Mouse (Mus musculus) liver, postnatal 0 days (tissue): ENCODE data around the gene Lhb. TPM values are rescaled to one million over a fixed set of nuclear protein-coding genes. Genes with fewer than 3 reads are reported as not detected.

Source experiments
- ATAC-seq: fragments of 200-750 bp; cut with Nextera tagmentation; 2 replicates; pipeline ENCODE4 v1.8.0; 2017; ENCODE audit warnings: mild to moderate bottlenecking, moderate library complexity
- DNase-seq: peaks from one replicate; pipeline ENCODE4 v3.0.0-alpha.2; 2016
- H3K27ac ChIP-seq: fragments of 300-500 bp; sonication (generic); 2 replicates; pipeline ENCODE4 v1.5.1; 2014; ENCODE audit warnings: antibody characterized with exemption, moderate library complexity, mild to moderate bottlenecking, low read depth
- H3K27me3 ChIP-seq: fragments of 300-500 bp; sonication (generic); 2 replicates; pipeline ENCODE4 v1.6.1; 2014; ENCODE audit warnings: low read length, control low read depth, mixed read lengths; ENCODE audit not compliant: insufficient read depth
- H3K36me3 ChIP-seq: fragments of 300-500 bp; sonication (generic); replicated peaks from 2 replicates; pipeline ENCODE4 v1.6.1; 2014; ENCODE audit warnings: mild to moderate bottlenecking, control low read depth, low read length, moderate library complexity, mixed read lengths; ENCODE audit not compliant: insufficient read depth
- H3K4me1 ChIP-seq: fragments of 300-500 bp; sonication (generic); 2 replicates; pipeline ENCODE4 v1.6.1; 2014; ENCODE audit warnings: antibody characterized with exemption, mild to moderate bottlenecking, control low read depth; ENCODE audit not compliant: insufficient read depth
- H3K4me2 ChIP-seq: fragments of 300-500 bp; sonication (generic); 2 replicates; pipeline ENCODE4 v1.6.1; 2014; ENCODE audit warnings: low read depth, mild to moderate bottlenecking, low read length, moderate library complexity, mixed read lengths
- H3K4me3 ChIP-seq: fragments of 300-500 bp; sonication (generic); 2 replicates; pipeline ENCODE4 v1.5.1; 2014; ENCODE audit warnings: low read depth, low read length
- H3K9ac ChIP-seq: fragments of 300-500 bp; sonication (generic); replicated peaks from 2 replicates; pipeline ENCODE4 v1.6.1; 2014; ENCODE audit warnings: mild to moderate bottlenecking, moderate library complexity
- H3K9me3 ChIP-seq: fragments of 300-500 bp; sonication (generic); 2 replicates; pipeline ENCODE4 v1.6.1; 2016; ENCODE audit warnings: mild to moderate bottlenecking, control low read depth, low read length, mixed read lengths
- CTCF ChIP-seq: sonication (generic); IDR thresholded peaks from 2 replicates; pipeline ENCODE4 v1.5.1; 2016; ENCODE audit warnings: antibody characterized with exemption, low read depth
- EP300 ChIP-seq: IDR thresholded peaks from 2 replicates; pipeline ENCODE4 v1.6.1; 2016; ENCODE audit warnings: antibody characterized with exemption, low read depth, mild to moderate bottlenecking
- WGBS: fragments of 180-500 bp; shearing (Covaris S2); extraction: QIAGEN DNeasy Blood & Tissue Kit; methylation state at CpG from one replicate; pipeline ENCODE4 v1.1.7; 2014; ENCODE audit not compliant: insufficient replicate concordance; 5-methylcytosine and 5-hydroxymethylcytosine counted together
- polyA plus RNA-seq: library from polyadenylated mRNA; unstranded; fragments of >200 nt; fragmentation: Nextera tagmentation; extraction: Ambion mirVana; gene quantifications from 2 replicates; pipeline ENCODE4 v1.2.1, GENCODE M21; 2015

The Lhb gene
- polyA plus RNA-seq, 1 experiment from 2014 or later = not detected

- ATAC-seq = no peak
- no peaks in the 10 kb centered on the region for H3K27me3 ChIP-seq
- 67% methylated on average over 22 of the region's 22 CpGs for WGBS
These were observed 23.2 kb downstream of the Lhb start for GRCm38 (mm10) chr7:45443526-45444420.

GRCm38 (mm10) chr7:45446589-45446988, 26.0 kb downstream of the Lhb start:
- no peak overlapping the region for H3K27ac ChIP-seq
- H3K4me1 ChIP-seq = no peaks in the 10 kb centered on the region
- no peak overlapping the region for H3K4me3 ChIP-seq
- no peaks in the 10 kb centered on the region for H3K27me3 ChIP-seq
- no peak for DNase-seq
- TF ChIP-seq EP300 (no peak), CTCF (no peak)
- no peak for ATAC-seq
- no peak overlapping the region for H3K4me2 ChIP-seq
- H3K9me3 ChIP-seq = no peaks in the 10 kb centered on the region
- H3K9ac ChIP-seq = no peak overlapping the region
- H3K36me3 ChIP-seq = peaks cover 30% of the 10 kb centered on the region

More at GRCm38 (mm10) chr7:45443526-45444420, 23.2 kb downstream of the Lhb start:
- Histone ChIP-seq H3K9ac (no peak overlapping the region), H3K27ac (no peak overlapping the region), H3K4me2 (no peak overlapping the region), H3K36me3 (peaks cover 43% of the 10 kb centered on the region), H3K9me3 (no peaks in the 10 kb centered on the region), H3K4me3 (no peak overlapping the region), H3K4me1 (no peaks in the 10 kb centered on the region)
- DNase-seq = no peak
- TF ChIP-seq CTCF (no peak), EP300 (no peak)

- no peak overlapping the region for H3K9ac ChIP-seq
- ATAC-seq (peak; percentile 66), DNase-seq (peak; percentile 61)
- no peaks in the 10 kb centered on the region for H3K27me3 ChIP-seq
- H3K4me2 ChIP-seq = no peak overlapping the region
- 31% methylated on average over 11 of the region's 11 CpGs for WGBS
- no peak overlapping the region for H3K4me3 ChIP-seq
- no peak overlapping the region for H3K27ac ChIP-seq
- H3K4me1 ChIP-seq = no peaks in the 10 kb centered on the region
- peaks cover 27% of the 10 kb centered on the region for H3K36me3 ChIP-seq
- no peaks in the 10 kb centered on the region for H3K9me3 ChIP-seq
- TF ChIP-seq CTCF (peak; percentile 67), EP300 (no peak)
These were observed 26.8 kb downstream of the Lhb start for GRCm38 (mm10) chr7:45447325-45447990.

GRCm38 (mm10) chr7:45449974-45450373, 29.4 kb downstream of the Lhb start:
- DNase-seq (no peak), ATAC-seq (no peak)
- Histone ChIP-seq H3K27ac (no peak overlapping the region), H3K4me1 (no peaks in the 10 kb centered on the region), H3K9me3 (no peaks in the 10 kb centered on the region), H3K4me3 (no peak overlapping the region), H3K9ac (no peak overlapping the region), H3K4me2 (no peak overlapping the region), H3K27me3 (no peaks in the 10 kb centered on the region), H3K36me3 (peaks cover 13% of the 10 kb centered on the region; the same call in 1 of the 2 replicates)
- TF ChIP-seq EP300 = no peak
- no peak for TF ChIP-seq CTCF
- WGBS = 86% methylated on average over 1 of the region's 1 CpGs

GRCm38 (mm10) chr7:45451344-45451982, 30.8 kb downstream of the Lhb start:
- H3K4me1 ChIP-seq = no peaks in the 10 kb centered on the region
- DNase-seq (peak; percentile 89), ATAC-seq (peak; percentile 80)
- H3K9me3 ChIP-seq = no peaks in the 10 kb centered on the region
- peaks cover 15% of the 10 kb centered on the region; the same call in 1 of the 2 replicates for H3K36me3 ChIP-seq
- no peak overlapping the region for H3K4me2 ChIP-seq
- peak; percentile 96 for TF ChIP-seq CTCF
- TF ChIP-seq EP300 = no peak
- no peak overlapping the region for H3K4me3 ChIP-seq
- no peak overlapping the region for H3K9ac ChIP-seq
- H3K27me3 ChIP-seq = no peaks in the 10 kb centered on the region
- WGBS = 58% methylated on average over 23 of the region's 23 CpGs
- no peak overlapping the region for H3K27ac ChIP-seq

- Histone ChIP-seq H3K9me3 (no peaks in the 10 kb centered on the region), H3K36me3 (peaks cover 28% of the 10 kb centered on the region), H3K9ac (no peak overlapping the region), H3K4me1 (peaks cover 18% of the 10 kb centered on the region), H3K4me3 (no peak overlapping the region), H3K4me2 (no peak overlapping the region), H3K27ac (no peak overlapping the region), H3K27me3 (no peaks in the 10 kb centered on the region)
- ATAC-seq = no peak
- no peak for TF ChIP-seq CTCF
- no peak for TF ChIP-seq EP300
- DNase-seq = no peak
- 89% methylated on average over 15 of the region's 15 CpGs for WGBS
These were observed 34.4 kb downstream of the Lhb start for GRCm38 (mm10) chr7:45454971-45455370.
